Mouse (Mus musculus) Patski (cell line): ENCODE results near the gene Rab20. TPM values are rescaled to one million over a fixed set of nuclear protein-coding genes. Genes with fewer than 3 reads are reported as not detected.

Experiments
- ATAC-seq: fragments of 100-300 bp; one replicate; pipeline ENCODE4 v1.8.0; 2021
- CTCF ChIA-PET: fragments of 350-600 bp; sonication (Branson Sonifier 250); formaldehyde crosslinking; loops from one replicate; lab custom pipeline; 2022; ENCODE audit warnings: inconsistent platforms; lab: Charles Lee
- POLR2A ChIA-PET: fragments of 350-600 bp; sonication (Branson Sonifier 250); formaldehyde crosslinking; loops from one replicate; lab custom pipeline; 2022; ENCODE audit warnings: antibody characterized with exemption, inconsistent platforms; lab: Charles Lee
- DNase-seq: peaks from one replicate; pipeline ENCODE4 v3.0.0-alpha.2; 2011; ENCODE audit warnings: low read depth, low spot score
- H3K27me3 ChIP-seq: fragments of 371-371 bp; one replicate; pipeline ENCODE4 v1.5.1; 2021
- CTCF ChIP-seq: fragments of 100-300 bp; IDR thresholded peaks from one replicate; pipeline ENCODE4 v1.5.1; 2021
- in situ Hi-C: fragments of 300-500 bp; cut with MboI; formaldehyde crosslinking; loops from 3 replicates; pipeline ENCODE4 v1.11.1; 2018; ENCODE audit warnings: low pct_unique_long_range_greater_than_20kb, mixed read lengths
- polyA plus RNA-seq: library from polyadenylated mRNA; unstranded; gene quantifications from one replicate; pipeline ENCODE4 v1.2.3, GENCODE M21; 2021

The Rab20 gene
- polyA plus RNA-seq, 1 experiment from 2014 or later: 70.7 TPM

- H3K27me3 ChIP-seq: no peaks in the 10 kb centered on the region
- ATAC-seq (peak; percentile 44), DNase-seq (no peak)
- in situ Hi-C loops: no loop called here
- ChIA-PET CTCF (interaction anchor here (1.0 to 5.5 kb wide), 10 partner anchors 10 to 185 kb away, joined by 3 to 67 read pairs (median 4); no protein-coding TSS in a partner anchor), POLR2A (no interaction called here)
- TF ChIP-seq CTCF: peak; percentile 82
Observed at GRCm38 (mm10) chr8:11419645-11420044, 58.9 kb downstream of the Rab20 start.

DNA sequence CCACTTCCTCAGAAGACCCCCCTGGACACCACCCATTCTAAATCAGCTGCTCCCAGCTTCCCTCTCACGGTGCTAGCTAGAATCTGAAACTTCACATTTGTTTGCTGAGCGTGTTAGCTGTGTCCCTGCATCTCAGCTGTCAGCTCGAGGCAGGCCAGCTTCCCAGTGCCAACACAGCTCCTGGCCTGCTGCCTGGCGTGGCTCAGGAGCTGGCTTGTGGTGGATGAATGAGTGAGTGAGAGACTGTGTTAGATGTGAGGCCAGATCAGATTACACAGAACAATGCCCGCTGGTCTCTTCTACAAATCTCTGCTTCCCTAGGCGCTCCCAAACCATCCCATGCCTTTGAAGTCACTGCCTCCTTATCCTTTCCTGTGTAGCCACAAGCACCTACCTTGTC is 59.3 kb downstream of the Rab20 start:
- TF ChIP-seq CTCF: no peak
- no peaks in the 10 kb centered on the region for H3K27me3 ChIP-seq
- ATAC-seq: peak; percentile 75
- POLR2A ChIA-PET: interaction anchor here (0.6 kb wide), 1 partner anchor 51 kb away, joined by 3 read pairs; no protein-coding TSS in a partner anchor
- no peak for DNase-seq
- in situ Hi-C loops: no loop called here
- CTCF ChIA-PET: interaction anchor here (0.9 to 5.5 kb wide), 10 partner anchors 11 to 184 kb away, joined by 3 to 67 read pairs (median 4); no protein-coding TSS in a partner anchor

DNA sequence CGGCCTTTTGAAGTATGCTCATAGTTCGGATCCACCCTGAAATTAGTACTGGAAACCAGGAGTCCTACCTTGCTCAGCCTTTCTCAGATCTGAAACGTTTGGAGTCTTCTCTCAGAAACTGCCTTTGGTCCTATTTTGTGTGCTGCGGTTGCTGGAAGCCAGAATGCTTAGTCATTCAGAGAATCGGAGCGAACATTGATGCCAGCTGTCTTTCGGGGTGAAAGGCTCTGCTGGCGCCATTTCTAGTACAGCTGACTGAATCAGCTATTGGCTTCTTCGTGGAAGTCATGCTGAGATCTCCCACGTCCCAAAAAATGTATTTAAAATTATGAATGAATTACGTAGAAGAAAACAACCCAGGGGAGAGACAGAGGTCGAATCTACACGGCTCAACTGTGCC is 60.7 kb downstream of the Rab20 start:
- H3K27me3 ChIP-seq: no peaks in the 10 kb centered on the region
- ChIA-PET POLR2A (no interaction called here), CTCF (interaction anchor here (1.0 kb wide), 1 partner anchor 164 kb away, joined by 3 read pairs; no protein-coding TSS in a partner anchor)
- ATAC-seq (no peak), DNase-seq (no peak)
- TF ChIP-seq CTCF: no peak
- in situ Hi-C loops: no loop called here

DNA sequence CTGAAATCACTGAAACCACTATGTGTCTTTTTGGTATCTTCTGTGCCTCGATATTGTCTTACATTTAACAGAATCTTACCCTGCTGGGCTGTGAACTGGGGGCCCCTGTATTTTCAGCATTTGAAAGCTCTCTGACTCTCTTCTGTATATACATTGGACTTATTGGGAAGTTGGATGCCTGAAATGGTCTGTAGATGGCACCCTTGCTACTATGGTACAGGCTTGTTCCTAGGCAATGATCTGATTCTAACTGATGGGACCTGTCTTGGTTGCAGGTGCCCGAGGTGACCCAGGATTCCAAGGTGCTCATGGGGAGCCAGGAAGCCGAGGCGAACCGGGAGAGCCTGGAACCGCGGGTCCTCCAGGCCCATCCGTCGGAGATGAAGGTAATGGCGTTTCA is 63.4 kb downstream of the Rab20 start:
- TF ChIP-seq CTCF: no peak
- ChIA-PET CTCF (interaction anchor here (2.6 kb wide), 1 partner anchor 162 kb away, joined by 8 read pairs; no protein-coding TSS in a partner anchor), POLR2A (no interaction called here)

DNA sequence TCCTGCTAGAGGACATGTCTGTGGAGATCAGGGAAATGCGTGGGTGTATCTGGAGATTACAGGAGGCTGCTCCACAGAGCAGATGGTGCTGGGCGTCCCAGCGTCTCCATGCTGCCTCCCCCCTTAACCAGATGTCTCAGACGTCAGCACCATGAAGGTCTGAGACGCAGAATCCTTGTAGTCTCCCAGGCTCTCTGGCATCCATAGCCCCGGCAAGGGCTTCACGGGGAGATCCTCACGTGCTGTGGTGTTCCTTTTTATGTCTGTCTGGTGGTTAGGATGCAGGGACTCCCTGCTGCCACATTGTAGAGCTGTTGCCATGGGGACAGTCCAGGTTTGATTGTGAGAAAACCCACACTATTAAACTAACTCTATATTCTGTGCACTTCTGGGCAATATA is 64.2 kb downstream of the Rab20 start:
- H3K27me3 ChIP-seq: no peaks in the 10 kb centered on the region
- in situ Hi-C loops: no loop called here
- no peak for DNase-seq
- TF ChIP-seq CTCF: no peak
- POLR2A ChIA-PET: no interaction called here
- CTCF ChIA-PET: interaction anchor here (2.6 kb wide), 1 partner anchor 161 kb away, joined by 8 read pairs; no protein-coding TSS in a partner anchor
- no peak for ATAC-seq

More for the DNA sequence above, 63.4 kb downstream of the Rab20 start:
- no peaks in the 10 kb centered on the region for H3K27me3 ChIP-seq
- no peak for DNase-seq
- no peak for ATAC-seq
- in situ Hi-C loops: no loop called here

DNA sequence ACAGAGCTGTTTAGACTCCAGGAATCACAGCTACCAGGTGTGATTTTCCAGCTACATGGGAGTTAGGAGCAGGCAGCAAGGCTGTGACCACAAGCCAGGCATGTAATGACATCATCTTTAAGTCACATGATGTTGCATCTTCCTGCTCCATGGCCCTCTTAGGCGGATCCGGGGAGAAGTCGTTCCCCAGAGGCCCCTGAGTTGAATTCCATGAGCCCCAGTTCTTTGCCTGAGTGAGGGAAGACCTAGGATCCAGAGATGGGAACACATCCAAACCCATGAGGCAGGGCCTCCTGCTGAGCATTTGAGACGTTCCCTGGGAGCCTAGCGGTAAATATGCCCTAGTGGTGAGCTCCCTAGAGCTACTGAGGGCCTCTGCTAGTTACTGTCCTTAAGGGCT is 66.1 kb downstream of the Rab20 start:
- ChIA-PET CTCF (interaction anchor here (0.8 to 1.6 kb wide), 3 partner anchors 9 to 85 kb away, joined by 3 to 5 read pairs (median 3); no protein-coding TSS in a partner anchor), POLR2A (interaction anchor here (1.1 kb wide), 1 partner anchor 9 kb away, joined by 3 read pairs; no protein-coding TSS in a partner anchor)
- in situ Hi-C loops: no loop called here
- DNase-seq (no peak), ATAC-seq (peak; percentile 73)
- H3K27me3 ChIP-seq: no peaks in the 10 kb centered on the region
- TF ChIP-seq CTCF: no peak

DNA sequence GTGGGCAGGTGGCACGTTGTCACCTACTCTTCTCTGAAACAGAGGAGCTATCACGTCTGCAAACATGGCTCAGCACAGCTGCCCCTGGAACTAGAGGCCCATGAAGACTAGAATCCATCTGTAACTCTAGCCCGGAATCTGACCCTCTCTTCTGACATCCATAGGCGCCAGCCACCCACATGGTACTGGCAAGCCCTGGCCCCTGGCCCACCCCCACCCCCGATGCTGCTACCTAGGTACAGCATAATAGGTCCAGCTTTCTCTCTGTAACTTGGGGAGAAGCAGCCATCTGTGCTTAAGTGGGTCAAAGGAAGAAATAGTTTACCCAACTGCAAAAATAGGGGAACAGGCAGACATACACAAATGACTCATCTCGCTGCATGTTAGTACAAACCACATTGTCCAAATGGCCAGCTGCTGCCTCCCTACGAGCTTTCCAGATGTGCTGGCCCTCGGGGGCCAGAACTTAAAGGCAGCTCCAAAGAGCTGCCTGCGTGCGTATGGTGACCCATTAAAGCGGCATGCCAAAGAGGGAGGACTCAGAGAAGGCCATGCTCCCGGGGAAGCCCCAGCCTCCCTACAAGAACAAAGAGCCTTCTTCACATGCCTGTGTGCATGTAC is 66.9 kb downstream of the Rab20 start:
- ATAC-seq: peak; percentile 6
- H3K27me3 ChIP-seq: no peaks in the 10 kb centered on the region
- no peak for DNase-seq
- no peak for TF ChIP-seq CTCF
- in situ Hi-C loops: no loop called here
- POLR2A ChIA-PET: interaction anchor here (1.1 kb wide), 1 partner anchor 8 kb away, joined by 3 read pairs; no protein-coding TSS in a partner anchor
- CTCF ChIA-PET: interaction anchor here (0.8 to 1.1 kb wide), 3 partner anchors 9 to 84 kb away, joined by 3 to 5 read pairs (median 3); no protein-coding TSS in a partner anchor

DNA sequence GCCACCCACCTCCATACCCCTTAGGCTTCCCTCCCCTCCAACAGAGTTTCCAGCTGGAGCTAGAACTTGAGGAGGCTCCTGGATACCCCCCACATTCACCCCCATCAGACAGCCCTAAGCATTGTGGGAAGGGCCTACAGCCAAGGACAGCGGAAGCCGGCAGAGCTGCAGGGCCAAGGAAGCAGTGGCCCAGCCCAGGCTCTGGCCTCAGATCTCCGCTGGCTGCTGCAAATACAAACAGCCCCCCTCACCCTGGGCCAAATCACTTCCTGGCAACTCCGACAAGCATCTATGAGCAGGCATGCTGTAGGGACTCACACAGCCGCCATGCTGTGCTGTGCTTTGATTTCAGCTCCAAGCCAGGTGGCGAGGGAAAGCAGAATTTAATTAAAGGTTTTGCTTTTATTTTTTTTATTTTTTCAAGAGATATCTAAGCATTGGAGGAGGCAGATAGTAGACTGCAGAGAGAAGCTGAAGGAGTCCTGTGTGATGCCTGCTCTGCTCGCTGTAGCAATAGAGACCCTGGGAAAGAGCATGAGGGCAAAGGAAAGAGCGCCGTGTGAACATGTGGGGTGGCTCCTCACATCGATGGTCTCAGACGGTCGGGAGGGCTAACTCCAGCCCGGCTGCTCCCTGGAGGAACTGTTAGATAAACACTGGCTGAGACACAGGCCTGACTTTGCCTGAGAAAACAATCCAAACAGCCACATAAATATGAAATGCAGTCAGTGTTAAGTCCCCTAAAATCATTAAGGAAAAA is 72.6 kb downstream of the Rab20 start:
- in situ Hi-C loops: no loop called here
- CTCF ChIA-PET: interaction anchor here (1.0 kb wide), 1 partner anchor 13 kb away, joined by 3 read pairs; no protein-coding TSS in a partner anchor
- POLR2A ChIA-PET: no interaction called here
- no peak for TF ChIP-seq CTCF
- DNase-seq: no peak
- no peaks in the 10 kb centered on the region for H3K27me3 ChIP-seq
- no peak for ATAC-seq

- TF ChIP-seq CTCF: no peak
- no peak for ATAC-seq
Observed at GRCm38 (mm10) chr8:11404614-11405013, 73.9 kb downstream of the Rab20 start.

GRCm38 (mm10) chr8:11403813-11404212 is 74.7 kb downstream of the Rab20 start:
- in situ Hi-C loops: no loop called here
- ATAC-seq (no peak), DNase-seq (no peak)
- TF ChIP-seq CTCF: no peak
- POLR2A ChIA-PET: interaction anchor here (0.7 to 0.8 kb wide), 2 partner anchors 8 to 91 kb away, joined by 3 read pairs; partner anchors contain the start of genes Col4a1 and Col4a2
- H3K27me3 ChIP-seq: no peaks in the 10 kb centered on the region
- CTCF ChIA-PET: interaction anchor here (0.9 to 1.1 kb wide), 3 partner anchors 11 to 19 kb away, joined by 3 read pairs; no protein-coding TSS in a partner anchor

More at GRCm38 (mm10) chr8:11404614-11405013, 73.9 kb downstream of the Rab20 start:
- no peaks in the 10 kb centered on the region for H3K27me3 ChIP-seq
- in situ Hi-C loops: no loop called here
- CTCF ChIA-PET: interaction anchor here (0.9 to 1.1 kb wide), 4 partner anchors 12 to 18 kb away, joined by 3 read pairs; no protein-coding TSS in a partner anchor
- DNase-seq: no peak
- POLR2A ChIA-PET: no interaction called here

Other genes starting within 250 kb of the Rab20 start
- 206 TPM for gene Col4a2, start 165.9 kb downstream of the Rab20 start, polyA plus RNA-seq
- 336 TPM for gene Col4a1, start 165.9 kb downstream of the Rab20 start, polyA plus RNA-seq
- gene Naxd, start 18.8 kb upstream of the Rab20 start, polyA plus RNA-seq: 108 TPM
- 46.2 TPM for gene Cars2, start 72.1 kb upstream of the Rab20 start, polyA plus RNA-seq
- 71.3 TPM for gene Ing1, start 76.9 kb upstream of the Rab20 start, polyA plus RNA-seq
- 78.7 TPM for gene Ankrd10, start 157.0 kb upstream of the Rab20 start, polyA plus RNA-seq
- not detected for gene 1700016D06Rik, start 222.4 kb upstream of the Rab20 start, polyA plus RNA-seq
- gene Arhgef7, start 249.0 kb upstream of the Rab20 start, polyA plus RNA-seq: 53.7 TPM